Mouse (Mus musculus) bone marrow, adult 2 months (tissue): ENCODE measurements at regions not wholly inside any gene's neighbourhood (a gene's known extent, or its start where the extent isn't known, plus 50 kb on each side); places are given as distances from the start of the nearest gene placed in this dataset.

Source experiments
- H3K27ac ChIP-seq: fragments of 200-500 bp; 2 replicates; pipeline ENCODE4 v1.5.1; 2012; ENCODE audit warnings: low read depth, mild to moderate bottlenecking, control low read depth, inconsistent platforms, low read length; ENCODE audit not compliant: control insufficient read depth, poor library complexity, insufficient read depth
- H3K4me1 ChIP-seq: fragments of 200-500 bp; 2 replicates; pipeline ENCODE4 v1.6.1; 2011; ENCODE audit warnings: low read length; ENCODE audit not compliant: control insufficient read depth, insufficient read depth
- H3K4me3 ChIP-seq: fragments of 200-500 bp; replicated peaks from 2 replicates; pipeline ENCODE3; 2011; ENCODE audit warnings: mild to moderate bottlenecking, low read depth, low read length, control low read depth; ENCODE audit not compliant: control insufficient read depth
- CTCF ChIP-seq: fragments of 200-500 bp; IDR thresholded peaks from 2 replicates; pipeline ENCODE4 v1.5.1; 2011; ENCODE audit warnings: low read length, control low read depth; ENCODE audit not compliant: control insufficient read depth, insufficient read depth
- POLR2A ChIP-seq: fragments of 200-500 bp; IDR thresholded peaks from 2 replicates; pipeline ENCODE4 v1.6.1; 2011; ENCODE audit warnings: low read depth, mild to moderate bottlenecking, control low read depth, low read length, borderline replicate concordance; ENCODE audit not compliant: control insufficient read depth
- WGBS: fragments of 180-500 bp; shearing (Covaris S2); methylation state at CpG from one replicate; pipeline ENCODE4 v1.1.7; 2018; 5-methylcytosine and 5-hydroxymethylcytosine counted together

GRCm38 (mm10) chr5:102375339-102375738, 105.9 kb upstream of the Arhgap24 start:
- Histone ChIP-seq H3K4me1 (no peaks in the 10 kb centered on the region), H3K4me3 (no peak overlapping the region), H3K27ac (no peak overlapping the region)
- no peak for TF ChIP-seq POLR2A
- TF ChIP-seq CTCF, result no peak
- WGBS, result 80% methylated on average over 2 of the region's 2 CpGs

- Histone ChIP-seq H3K4me1 (no peaks in the 10 kb centered on the region), H3K27ac (no peak overlapping the region), H3K4me3 (no peak overlapping the region)
- WGBS, result 67% methylated on average over 3 of the region's 3 CpGs
- TF ChIP-seq CTCF (no peak), POLR2A (no peak)
These were observed 87.2 kb upstream of the Arhgap24 start for GRCm38 (mm10) chr5:102393941-102394340.

- Histone ChIP-seq H3K27ac (no peak overlapping the region), H3K4me3 (no peak overlapping the region), H3K4me1 (no peaks in the 10 kb centered on the region)
- TF ChIP-seq CTCF (no peak), POLR2A (no peak)
- WGBS, result 60% methylated on average over 11 of the region's 11 CpGs
These were observed 85.5 kb upstream of the Arhgap24 start for GRCm38 (mm10) chr5:102395608-102396146.

- Histone ChIP-seq H3K4me3 (no peak overlapping the region), H3K27ac (no peak overlapping the region), H3K4me1 (no peaks in the 10 kb centered on the region)
- 53% methylated on average over 4 of the region's 4 CpGs for WGBS
- TF ChIP-seq POLR2A (no peak), CTCF (no peak)
These were observed 82.2 kb upstream of the Arhgap24 start for GRCm38 (mm10) chr5:102399006-102399405.

GRCm38 (mm10) chr5:102417642-102418041, 63.5 kb upstream of the Arhgap24 start:
- Histone ChIP-seq H3K4me3 (no peak overlapping the region), H3K4me1 (no peaks in the 10 kb centered on the region), H3K27ac (no peak overlapping the region)
- 71% methylated on average over 5 of the region's 5 CpGs for WGBS
- no peak for TF ChIP-seq CTCF
- TF ChIP-seq POLR2A, result no peak

- TF ChIP-seq POLR2A (no peak), CTCF (peak; percentile 28; the same call in 1 of the 2 replicates)
- Histone ChIP-seq H3K4me1 (no peaks in the 10 kb centered on the region), H3K27ac (no peak overlapping the region), H3K4me3 (no peak overlapping the region)
- WGBS, result 30% methylated on average over 1 of the region's 1 CpGs
These were observed 62.1 kb upstream of the Arhgap24 start for GRCm38 (mm10) chr5:102419089-102419488.

GRCm38 (mm10) chr5:102424636-102425242, 56.5 kb upstream of the Arhgap24 start:
- TF ChIP-seq POLR2A (no peak), CTCF (no peak)
- WGBS, result 74% methylated on average over 16 of the region's 16 CpGs
- Histone ChIP-seq H3K4me1 (no peaks in the 10 kb centered on the region), H3K4me3 (no peak overlapping the region), H3K27ac (no peak overlapping the region)

- no peaks in the 10 kb centered on the region for H3K4me1 ChIP-seq
- WGBS, result 76% methylated on average over 3 of the region's 3 CpGs
- H3K27ac ChIP-seq, result no peak overlapping the region
- TF ChIP-seq CTCF (no peak), POLR2A (no peak)
- H3K4me3 ChIP-seq, result no peak overlapping the region
These were observed 52.9 kb upstream of the Arhgap24 start for GRCm38 (mm10) chr5:102428310-102428709.
